Mouse (Mus musculus) adrenal gland, adult 8-10 months (tissue): ENCODE results near the gene H2al1h. TPM values are rescaled to one million over a fixed set of nuclear protein-coding genes. Genes with fewer than 3 reads are reported as not detected.

Experiments
- total RNA-seq, 4 experiments: library from RNA; stranded (reverse); gene quantifications; 2 replicates each; pipeline ENCODE4 v1.2.4; 2022

H2al1h gene
- total RNA-seq, 4 experiments from 2014 or later, result not detected

Other genes with a start within 250 kb of the H2al1h start
- not detected for gene H2al1a, start 22.2 kb upstream of the H2al1h start, total RNA-seq
- not detected for gene H2al1b, start 19.1 kb upstream of the H2al1h start, total RNA-seq
- not detected for gene H2al1c, start 15.8 kb upstream of the H2al1h start, total RNA-seq
- not detected for gene H2al1d, start 12.7 kb upstream of the H2al1h start, total RNA-seq
- gene H2al1e, start 9.6 kb upstream of the H2al1h start, total RNA-seq, result not detected
- gene H2al1f, start 6.3 kb upstream of the H2al1h start, total RNA-seq, result not detected
- not detected for gene H2al1g, start 3.2 kb upstream of the H2al1h start, total RNA-seq
- not detected for gene H2al1i, start 3.2 kb downstream of the H2al1h start, total RNA-seq
- not detected for gene H2al1j, start 6.3 kb downstream of the H2al1h start, total RNA-seq